Mouse (Mus musculus): ENCODE measurements around the gene Sestd1.

GRCm38 (mm10) chr2:77284281-77284899 is 4.0 kb upstream of the Sestd1 start:
- TF ChIP-seq MAX (IDR thresholded peaks at IDR 0.05; ENCODE audit: low read depth) (no peak), TCF12 (IDR thresholded peaks at IDR 0.05; ENCODE audit: insufficient read depth, poor library complexity, severe bottlenecking) (no peak)

Data from myocyte (in vitro differentiated cells).